ENCODE assay signal across 22 mouse cellular contexts in genomic region chr11:29768523-29768922, GRCm38 (mm10). TPM values are rescaled to one million over a fixed set of nuclear protein-coding genes. Genes with fewer than 3 reads are reported as not detected.
A peak's percentile ranks its signal among the peaks of the same experiment; 100 is the strongest.
DNase-seq lines count a peak whose midpoint lies in the region; ATAC-seq and TF ChIP-seq lines count a peak whose summit lies in the region.
"Had no signal": no experiment of that assay in that cellular context is flagged by ENCODE, and none has a peak within 500 bp of the region (broad histone marks: within the 10 kb centered on the region; RNA-seq: fewer than 3 reads in every experiment).

No protein-coding gene starts in this region.

- DNase-seq in forebrain, embryonic 11.5 days (ENCODE audit: low spot score) = no peak
- DNase-seq in forebrain, postnatal 0 days = no peak
- DNase-seq in left cerebral cortex, adult 2 months (ENCODE audit: extremely low spot score in 1 of 2, low spot score in 2 of 2) = no peak
- DNase-seq in left cerebral cortex, adult 8-10 months (ENCODE audit: low spot score in 2 of 2) = no peak
- DNase-seq in retina, postnatal 1 day = peak; percentile 69
- DNase-seq in retina, embryonic 14.5 days (ENCODE audit: low spot score) = no peak
- DNase-seq: adrenal gland, adult 2 months; adrenal gland, postnatal 14 days; cerebellum, adult 11-12 months; cerebellum, adult 8-10 months; cerebellum, postnatal 10 days; cerebellum, postnatal 36 days; gastrocnemius, postnatal 25 days had no signal

- no peak overlapping the region for H3K4me3 ChIP-seq in forebrain, embryonic 11.5 days (ENCODE audit: low read depth, low read length)
- no peak overlapping the region for H3K4me3 ChIP-seq in forebrain, postnatal 0 days (ENCODE audit: low read depth, low read length)
- no peak overlapping the region for H3K4me3 ChIP-seq in left cerebral cortex, adult 2 months
- H3K4me3 ChIP-seq: forebrain, embryonic 10.5 days; hindbrain, embryonic 12.5 days; hindbrain, embryonic 15.5 days had no signal

- intact Hi-C loops in left cerebral cortex, adult 2 months (cut with DNase I) = no loop called here

- 0 out of 2 replicates have a peak, but pooled peaks have one; percentile 18 for ATAC-seq in forebrain, embryonic 11.5 days (replicated peaks; ENCODE audit: low FRiP score)
- ATAC-seq in forebrain, postnatal 0 days = no peak
- ATAC-seq: forebrain, embryonic 14.5 days; Patski had no signal

- H3K4me2 ChIP-seq in forebrain, embryonic 11.5 days (ENCODE audit: low read depth, low read length, severe bottlenecking) = no peak overlapping the region
- no peak overlapping the region for H3K4me2 ChIP-seq in forebrain, postnatal 0 days (ENCODE audit: low read depth)
- H3K4me2 ChIP-seq: heart, embryonic 11.5 days; hindbrain, embryonic 12.5 days; hindbrain, embryonic 15.5 days had no signal

- H3K27ac ChIP-seq in forebrain, embryonic 11.5 days (ENCODE audit: low read depth, low read length) = no peak overlapping the region
- H3K27ac ChIP-seq in forebrain, postnatal 0 days (ENCODE audit: low read depth, low read length) = no peak overlapping the region
- peak overlapping the region; percentile 73 for H3K27ac ChIP-seq in left cerebral cortex, adult 2 months
- H3K27ac ChIP-seq: forebrain, embryonic 10.5 days; hindbrain, embryonic 12.5 days; hindbrain, embryonic 15.5 days had no signal

- H3K27me3 ChIP-seq in forebrain, embryonic 11.5 days (ENCODE audit: control insufficient read depth, insufficient read depth, low read length) = peaks cover 2% of the 10 kb centered on the region; the same call in 1 of the 2 replicates
- H3K27me3 ChIP-seq in forebrain, postnatal 0 days (ENCODE audit: insufficient read depth, low read length) = no peaks in the 10 kb centered on the region
- H3K27me3 ChIP-seq: CH12.LX; hindbrain, embryonic 12.5 days; hindbrain, embryonic 15.5 days; Patski had no signal

- H3K36me3 ChIP-seq in forebrain, embryonic 11.5 days (ENCODE audit: control insufficient read depth, insufficient read depth, low read length) = no peaks in the 10 kb centered on the region
- peaks cover under 1% of the 10 kb centered on the region; the same call in 1 of the 2 replicates for H3K36me3 ChIP-seq in forebrain, postnatal 0 days (ENCODE audit: insufficient read depth)
- H3K36me3 ChIP-seq: forebrain, embryonic 10.5 days; G1E; hindbrain, embryonic 12.5 days; hindbrain, embryonic 15.5 days had no signal

- H3K9me3 ChIP-seq in forebrain, embryonic 11.5 days (ENCODE audit: control insufficient read depth, low read length) = no peaks in the 10 kb centered on the region
- H3K9me3 ChIP-seq in forebrain, postnatal 0 days (ENCODE audit: low read length) = no peaks in the 10 kb centered on the region
- H3K9me3 ChIP-seq: forebrain, embryonic 10.5 days; G1E; hindbrain, embryonic 12.5 days; hindbrain, embryonic 15.5 days had no signal

- H3K9ac ChIP-seq in forebrain, embryonic 11.5 days (ENCODE audit: low read length) = no peak overlapping the region
- H3K9ac ChIP-seq in forebrain, postnatal 0 days = no peak overlapping the region
- H3K9ac ChIP-seq: hindbrain, embryonic 12.5 days; hindbrain, embryonic 15.5 days had no signal

- no peak for TF ChIP-seq CTCF in forebrain, postnatal 0 days (IDR thresholded peaks at IDR 0.05; ENCODE audit: low read depth)
- no peak for TF ChIP-seq CTCF in left cerebral cortex, adult 2 months (IDR thresholded peaks at IDR 0.05)

- H3K4me1 ChIP-seq in forebrain, embryonic 11.5 days (replicated peaks; ENCODE audit: control insufficient read depth, insufficient read depth, low read length) = no peaks in the 10 kb centered on the region; the same call in 1 of the 2 replicates
- H3K4me1 ChIP-seq in forebrain, postnatal 0 days (ENCODE audit: insufficient read depth) = no peaks in the 10 kb centered on the region
- H3K4me1 ChIP-seq: hindbrain, embryonic 12.5 days; hindbrain, embryonic 15.5 days had no signal

RNA-seq across cellular contexts. Expression of gene 4931440F15Rik, which starts 56.9 kb away (rescaled TPM):
- 0.13 and 0.24 TPM in 2 replicates for polyA plus RNA-seq in forebrain, embryonic 11.5 days (2014; fragmentation: Nextera tagmentation; extraction: Ambion mirVana)
- total RNA-seq in forebrain, postnatal 0 days (2014; rRNA removed) = 0.52 and 0.54 TPM in 2 replicates
- polyA plus RNA-seq in forebrain, postnatal 0 days (2015; fragmentation: Nextera tagmentation; extraction: Ambion mirVana) = 0.24 and 0.29 TPM in 2 replicates
- total RNA-seq in left cerebral cortex, adult 2 months (2021) = 1 to 10 TPM; 2.7 to 3.4 TPM
- total RNA-seq in left cerebral cortex, adult 8-10 months (2022) = 1 to 10 TPM; 2.4 to 3.6 (median 2.8) TPM
- total RNA-seq: CH12.LX; hematopoietic stem cell, adult 5-6 weeks had no signal
- polyA plus RNA-seq: forebrain, embryonic 10.5 days; G1E had no signal
